Mouse (Mus musculus) kidney, adult 2 months (tissue): ENCODE measurements around the gene Mapkapk2. TPM values are rescaled to one million over a fixed set of nuclear protein-coding genes. Genes with fewer than 3 reads are reported as not detected.
A peak's percentile ranks its signal among the peaks of the same experiment; 100 is the strongest.
"Not testable (repeated sequence)": the region's sequence is repeated elsewhere in the genome, so short reads cannot be mapped to it uniquely, and the experiment has no call there.

Experiments
- DNase-seq: peaks from one replicate; pipeline ENCODE4 v3.0.0; 2021
- H3K27ac ChIP-seq: fragments of 200-500 bp; 2 replicates; pipeline ENCODE4 v1.5.1; 2012; ENCODE audit warnings: low read depth, low read length, control low read depth, inconsistent platforms; ENCODE audit not compliant: insufficient read depth
- H3K27me3 ChIP-seq: fragments of 200-500 bp; replicated peaks from 2 replicates; pipeline ENCODE4 v1.6.1; 2012; ENCODE audit warnings: mild to moderate bottlenecking, moderate library complexity, low read length, inconsistent platforms; ENCODE audit not compliant: control insufficient read depth, insufficient read depth
- H3K36me3 ChIP-seq: fragments of 200-500 bp; 2 replicates; pipeline ENCODE4 v1.6.1; 2012; ENCODE audit warnings: mild to moderate bottlenecking, moderate library complexity, low read length, inconsistent platforms; ENCODE audit not compliant: control insufficient read depth, insufficient read depth
- H3K4me1 ChIP-seq: fragments of 200-500 bp; 2 replicates; pipeline ENCODE4 v1.6.1; 2011; ENCODE audit warnings: low read length; ENCODE audit not compliant: control insufficient read depth, insufficient read depth
- H3K4me3 ChIP-seq: fragments of 200-500 bp; 2 replicates; pipeline ENCODE4 v1.5.1; 2011; ENCODE audit warnings: mild to moderate bottlenecking, low read depth, low read length, control low read depth; ENCODE audit not compliant: insufficient read depth
- CTCF ChIP-seq: fragments of 200-500 bp; conservative IDR thresholded peaks from 2 replicates; pipeline ENCODE4 v1.5.1; 2011; ENCODE audit warnings: low read depth, mild to moderate bottlenecking, control low read depth, low read length, moderate library complexity, mixed read lengths; ENCODE audit not compliant: insufficient read depth, insufficient read length
- POLR2A ChIP-seq: fragments of 200-500 bp; IDR thresholded peaks from one replicate; pipeline ENCODE4 v1.6.1; 2011; ENCODE audit warnings: low read depth, low read length, control low read depth
- WGBS: fragments of 180-500 bp; shearing (Covaris S2); methylation state at CpG from one replicate; pipeline ENCODE4 v1.1.7; 2018; 5-methylcytosine and 5-hydroxymethylcytosine counted together
- polyA plus RNA-seq: library from polyadenylated mRNA; depleted of rRNA; stranded (reverse); fragments of >200 nt; gene quantifications from 2 replicates; pipeline ENCODE4 v1.2.3, GENCODE M21; 2012; rRNA removed

Gene Mapkapk2
- 95.3 and 99.5 TPM in 2 replicates for polyA plus RNA-seq

DNA sequence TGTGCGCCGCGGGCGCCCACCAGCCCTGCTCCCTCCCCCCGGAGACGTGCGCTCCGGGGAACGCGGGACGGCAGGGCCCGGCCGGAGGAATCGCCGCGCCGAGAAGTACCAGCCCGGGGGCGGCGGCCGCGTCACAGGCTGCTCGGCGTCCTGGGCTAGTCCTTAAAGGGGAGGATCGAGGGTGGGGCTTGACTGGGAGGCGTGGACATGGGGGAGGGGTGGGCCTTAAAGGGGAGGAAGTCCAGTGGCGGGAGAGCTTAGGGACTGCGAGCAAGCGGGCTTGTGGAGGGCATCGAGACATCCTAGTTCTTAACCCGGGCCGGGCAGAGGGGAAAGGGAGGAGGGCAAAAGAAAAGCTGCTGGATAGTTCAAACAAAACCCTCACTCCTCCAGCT, at the start of gene Mapkapk2:
TSS of gene Mapkapk2 (minus strand) at position 127 of the 395 bp plus-strand sequence.
- 1% methylated on average over 31 of the region's 32 CpGs for WGBS
- H3K27ac ChIP-seq: peak within 1 kb of the TSS; percentile 83

DNA sequence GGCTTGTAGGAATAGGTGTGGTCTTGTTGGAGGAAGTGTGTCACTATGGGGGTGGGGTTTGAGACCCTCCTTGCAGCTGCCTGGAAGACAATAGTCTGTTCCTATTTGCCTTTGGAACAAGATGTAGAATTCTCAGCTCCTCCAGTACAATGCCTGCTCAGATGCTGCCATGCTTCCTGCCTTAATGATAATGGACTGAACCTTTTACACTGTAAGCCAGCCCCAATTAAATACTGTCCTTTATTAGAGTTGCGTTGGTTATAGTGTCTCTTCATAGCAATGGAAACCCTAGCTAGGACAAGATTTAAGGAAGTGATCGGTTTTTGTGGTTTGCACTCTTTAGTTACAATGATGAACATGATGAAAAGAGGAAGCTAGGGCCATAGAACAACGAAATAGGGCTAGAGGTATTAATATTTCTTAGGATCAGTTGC, 48.6 kb upstream of the Mapkapk2 start:
- DNase-seq: no peak

More for the DNA sequence above, at the start of gene Mapkapk2:
- Histone ChIP-seq H3K4me1 (peaks cover 28% of the 10 kb centered on the region), H3K27me3 (no peaks in the 10 kb centered on the region), H3K4me3 (peak within 1 kb of the TSS; percentile 95), H3K36me3 (no peaks in the 10 kb centered on the region)
- TF ChIP-seq CTCF (no peak), POLR2A (peak; percentile 76)
- peak; percentile 95 for DNase-seq

DNA sequence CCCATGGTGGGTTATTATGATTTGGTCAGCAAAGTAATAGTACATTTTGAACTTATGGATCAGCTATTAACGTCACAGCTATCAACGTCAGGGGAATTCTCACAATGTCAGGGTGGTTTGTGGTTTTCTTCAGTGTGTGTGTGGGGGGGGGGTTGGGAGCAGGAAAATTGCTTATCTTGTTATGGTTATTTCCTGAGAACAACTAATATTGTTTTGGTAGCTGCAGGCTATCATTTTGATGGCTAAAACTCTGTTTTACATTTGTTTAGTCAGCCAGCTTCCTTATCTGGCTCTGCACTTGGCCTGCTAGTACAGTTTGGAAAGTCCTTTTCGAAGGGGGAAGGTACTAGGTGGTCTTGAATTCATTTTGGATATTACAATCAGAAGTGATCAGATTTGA, 47.6 kb upstream of the Mapkapk2 start:
- H3K27me3 ChIP-seq, DNase-seq, H3K36me3 ChIP-seq, H3K4me3 ChIP-seq, H3K27ac ChIP-seq, H3K4me1 ChIP-seq: not testable (repeated sequence)
- WGBS: 89% methylated on average over 3 of the region's 3 CpGs

More for the DNA sequence above, 48.6 kb upstream of the Mapkapk2 start:
- Histone ChIP-seq H3K4me3 (no peak overlapping the region), H3K27ac (no peak overlapping the region), H3K36me3 (no peaks in the 10 kb centered on the region), H3K4me1 (no peaks in the 10 kb centered on the region), H3K27me3 (no peaks in the 10 kb centered on the region)
- TF ChIP-seq CTCF (no peak), POLR2A (no peak)
- 83% methylated on average over 3 of the region's 3 CpGs for WGBS

DNA sequence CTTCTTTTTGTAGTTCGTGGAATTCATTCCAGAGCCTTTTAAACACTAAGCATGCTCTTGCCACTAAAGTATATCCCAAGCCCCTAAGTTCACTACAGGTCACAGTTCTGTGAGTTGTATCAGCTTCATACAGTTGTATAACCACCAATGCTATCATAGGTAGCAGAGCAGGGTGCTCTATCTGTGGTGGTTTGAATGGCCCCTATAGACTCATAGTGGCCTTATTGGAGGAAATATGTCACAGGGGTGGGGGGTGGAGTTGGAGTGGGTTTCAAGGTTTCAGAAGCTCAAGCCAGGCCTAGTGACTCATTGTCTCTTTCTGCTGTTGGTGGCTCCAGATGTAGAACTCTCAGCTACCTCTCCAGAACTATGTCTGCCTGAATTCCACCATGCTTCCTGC, 44.8 kb upstream of the Mapkapk2 start:
- no peak for DNase-seq
- TF ChIP-seq POLR2A (no peak), CTCF (no peak)
- no peak overlapping the region for H3K27ac ChIP-seq
- no peak overlapping the region for H3K4me3 ChIP-seq
- no peaks in the 10 kb centered on the region for H3K27me3 ChIP-seq
- no peaks in the 10 kb centered on the region; the same call in 1 of the 2 replicates for H3K4me1 ChIP-seq
- no peaks in the 10 kb centered on the region for H3K36me3 ChIP-seq
- 77% methylated on average over 1 of the region's 1 CpGs for WGBS

- WGBS: 50% methylated on average over 2 of the region's 2 CpGs
- DNase-seq: no peak
- no peak for TF ChIP-seq POLR2A
- TF ChIP-seq CTCF: no peak
- no peaks in the 10 kb centered on the region for H3K36me3 ChIP-seq
- H3K27me3 ChIP-seq: no peaks in the 10 kb centered on the region
- H3K4me1 ChIP-seq: no peaks in the 10 kb centered on the region; the same call in 1 of the 2 replicates
- no peak overlapping the region for H3K27ac ChIP-seq
- H3K4me3 ChIP-seq: no peak overlapping the region
Measured at GRCm38 (mm10) chr1:131141449-131141848, 43.8 kb upstream of the Mapkapk2 start.

GRCm38 (mm10) chr1:131139102-131140095, 41.8 kb upstream of the Mapkapk2 start:
- Histone ChIP-seq H3K27me3 (no peaks in the 10 kb centered on the region), H3K4me3 (no peak overlapping the region), H3K36me3 (no peaks in the 10 kb centered on the region), H3K27ac (no peak overlapping the region), H3K4me1 (no peaks in the 10 kb centered on the region; the same call in 1 of the 2 replicates)
- WGBS: 68% methylated on average over 11 of the region's 11 CpGs
- TF ChIP-seq CTCF (no peak), POLR2A (no peak)
- DNase-seq: no peak

GRCm38 (mm10) chr1:131138191-131139016, 40.8 kb upstream of the Mapkapk2 start, which contains the start of gene Dyrk3:
Dyrk3 (minus strand) TSS chr1:131138340.
- peak within 1 kb of the TSS; percentile 62; the same call in 1 of the 2 replicates for H3K27ac ChIP-seq
- H3K4me3 ChIP-seq: peak within 1 kb of the TSS; percentile 80
- H3K4me1 ChIP-seq: no peaks in the 10 kb centered on the region; the same call in 1 of the 2 replicates
- H3K36me3 ChIP-seq: no peaks in the 10 kb centered on the region
- peak; percentile 94 for DNase-seq
- H3K27me3 ChIP-seq: no peaks in the 10 kb centered on the region
- no peak for TF ChIP-seq POLR2A
- peak; percentile 59 for TF ChIP-seq CTCF
- 2% methylated on average over 49 of the region's 49 CpGs for WGBS
